Mouse (Mus musculus): ENCODE measurements at regions not wholly inside any gene's neighbourhood (a gene's known extent, or its start where the extent isn't known, plus 50 kb on each side); places are given as distances from the start of the nearest gene placed in this dataset.
"Not testable (repeated sequence)": the region's sequence is repeated elsewhere in the genome, so short reads cannot be mapped to it uniquely, and the experiment has no call there.

DNA sequence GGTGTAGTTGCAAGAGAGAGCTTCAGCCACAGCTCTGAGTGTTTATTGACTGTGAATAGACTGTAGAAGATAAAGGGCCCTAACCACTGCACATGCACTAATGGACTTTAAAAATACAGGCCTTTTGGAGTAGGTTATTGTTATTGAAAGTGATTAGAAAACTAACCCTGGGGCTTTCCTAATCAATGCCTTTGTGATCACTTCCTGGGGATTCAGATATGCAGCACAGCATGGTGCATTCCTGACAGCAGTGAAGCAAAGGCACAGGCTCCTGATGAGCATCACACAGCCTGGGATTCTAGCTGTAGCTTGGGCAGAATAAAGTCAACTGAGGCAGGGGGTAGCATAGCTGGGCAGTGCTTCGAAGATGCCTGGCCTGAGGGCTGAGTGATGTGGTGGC lies 87.3 kb downstream of the Gm11077 start:
- DNase-seq (ENCODE audit: low spot score in 2 of 2) = no peak

DNA sequence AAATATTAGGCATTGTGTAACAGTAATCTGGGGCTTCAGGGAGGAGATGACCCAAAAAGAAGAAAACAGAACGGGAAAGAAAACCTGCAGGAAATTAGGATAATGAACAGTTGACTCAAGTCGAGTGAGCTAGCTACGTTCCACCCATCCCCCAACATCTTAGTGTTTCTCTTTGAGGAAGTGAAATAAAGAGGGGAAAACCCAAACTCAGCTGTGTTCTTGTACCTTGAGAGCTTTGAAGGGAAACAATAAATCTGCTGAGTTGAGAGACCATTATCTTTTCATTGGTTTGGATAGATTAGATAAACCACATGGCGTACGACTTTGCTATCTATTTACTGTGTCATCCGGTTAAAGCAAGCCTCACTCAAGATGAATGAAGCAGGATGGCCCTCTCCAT lies 87.7 kb downstream of the Gm11077 start:
- no peak for DNase-seq (ENCODE audit: low spot score in 2 of 2)

DNA sequence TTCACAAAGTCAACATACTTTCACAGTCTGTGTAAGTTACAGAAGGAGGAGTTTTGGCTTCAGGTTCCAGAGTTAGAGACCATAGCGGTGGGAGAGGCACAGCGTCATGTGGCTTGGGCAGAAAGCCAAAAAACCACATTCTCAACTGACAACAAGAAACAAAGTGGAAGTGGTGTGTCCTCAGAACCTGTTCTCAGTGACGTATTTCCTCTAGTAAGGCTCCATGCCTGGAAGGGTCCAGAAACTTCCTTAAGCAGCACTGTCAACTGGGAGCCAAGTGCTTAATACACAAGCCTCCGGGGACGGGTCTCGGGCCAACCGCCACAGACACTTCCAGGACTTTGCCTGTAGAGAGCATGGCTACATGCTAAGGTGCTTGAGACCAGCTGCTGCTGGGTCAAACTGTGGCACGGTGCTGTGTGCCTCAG lies 90.4 kb downstream of the Gm11077 start:
- DNase-seq (ENCODE audit: low spot score in 2 of 2) = no peak

DNA sequence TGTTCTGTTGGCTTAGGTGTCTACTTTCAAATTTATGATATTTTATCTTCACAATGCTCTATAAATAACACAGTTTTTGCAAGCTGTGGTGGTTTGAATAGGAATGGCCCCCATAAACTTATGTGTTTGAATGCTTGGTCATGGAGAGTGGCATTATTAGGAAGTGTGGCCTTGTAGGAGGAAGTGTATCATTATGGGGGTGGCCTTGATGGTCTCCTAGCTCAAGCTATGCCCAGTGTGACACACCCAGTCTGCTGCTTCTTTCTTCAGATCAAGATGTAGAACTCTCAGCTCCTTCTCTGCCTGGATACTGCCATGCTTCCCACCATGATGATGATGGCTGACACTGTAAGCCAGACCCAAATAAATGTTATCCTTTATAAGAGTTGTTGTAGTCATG lies 97.4 kb downstream of the Gm11077 start:
- DNase-seq (ENCODE audit: low spot score in 2 of 2) = no peak

DNA sequence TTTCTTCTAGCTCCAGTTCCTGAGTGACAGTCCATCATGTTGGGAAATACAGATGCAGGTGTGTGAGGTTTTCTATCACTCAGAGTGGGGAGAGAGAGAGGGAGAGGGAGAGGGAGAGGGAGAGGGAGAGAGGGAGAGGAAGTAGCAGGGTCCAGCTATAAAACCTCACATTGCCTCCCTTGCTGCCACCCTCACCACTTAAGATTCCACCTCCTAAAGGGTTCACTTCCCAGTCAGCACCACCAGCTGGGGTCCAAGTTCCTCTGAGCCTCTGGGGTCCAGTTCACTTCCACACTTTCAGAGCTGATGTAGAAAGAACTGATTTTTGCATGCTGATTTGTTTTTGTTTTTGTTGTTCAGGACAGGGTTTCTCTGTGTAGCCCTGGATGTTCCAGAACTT lies 98.6 kb downstream of the Gm11077 start:
- no peak for DNase-seq (ENCODE audit: low spot score in 2 of 2)

DNA sequence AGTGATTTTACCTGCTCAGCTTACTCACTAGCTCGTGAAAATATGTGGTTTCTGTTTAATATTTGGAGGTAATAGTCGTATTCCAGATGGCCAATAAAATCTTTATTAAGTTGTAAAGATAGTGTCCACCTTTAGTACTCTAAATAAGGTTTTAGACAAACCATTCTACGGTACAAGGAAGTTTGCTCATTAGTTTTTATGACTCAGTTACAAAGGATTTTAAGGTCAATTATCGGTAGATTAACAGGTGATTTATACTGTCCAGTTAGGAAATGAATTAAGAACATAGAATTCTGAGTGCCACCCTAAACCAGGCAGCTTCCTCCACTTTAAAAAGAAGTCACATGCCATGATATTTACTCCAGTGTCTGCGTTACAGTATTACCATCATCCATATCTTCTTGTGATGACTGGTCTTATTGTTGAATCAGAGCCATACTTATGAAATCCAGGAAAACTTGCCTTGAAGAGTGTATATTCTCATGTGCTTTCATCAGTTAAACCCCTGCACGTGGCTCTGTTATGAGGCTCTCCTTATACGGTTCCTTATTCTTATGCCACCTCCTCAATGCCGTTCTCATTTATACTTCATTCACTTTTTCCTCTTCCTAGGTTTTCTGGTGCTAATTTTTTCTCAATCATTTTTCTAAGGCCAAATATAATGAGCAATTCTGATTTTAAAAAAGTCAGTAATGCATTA lies 114.4 kb downstream of the Gm11077 start:
- DNase-seq (ENCODE audit: low spot score in 2 of 2) = no peak

DNA sequence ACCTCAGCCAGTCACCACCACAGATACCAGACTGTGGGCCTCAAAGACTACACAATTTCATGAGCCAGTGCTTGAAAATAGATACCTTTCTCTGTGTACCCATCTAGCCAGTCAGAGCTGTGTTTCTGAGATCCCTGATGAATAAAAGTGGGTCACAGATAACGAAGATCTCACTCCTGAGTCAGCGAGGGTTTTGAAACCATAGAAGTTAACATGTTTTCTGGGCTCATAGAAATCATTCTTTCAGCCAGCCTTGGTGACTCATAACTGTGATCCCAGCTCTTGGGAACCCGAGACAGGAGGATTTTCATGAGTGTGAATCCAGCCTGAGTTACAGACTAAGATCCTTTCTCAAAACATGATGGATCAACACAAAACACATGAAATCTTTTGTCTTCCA lies 118.1 kb downstream of the Gm11077 start:
- DNase-seq (ENCODE audit: low spot score in 2 of 2) = no peak

DNA sequence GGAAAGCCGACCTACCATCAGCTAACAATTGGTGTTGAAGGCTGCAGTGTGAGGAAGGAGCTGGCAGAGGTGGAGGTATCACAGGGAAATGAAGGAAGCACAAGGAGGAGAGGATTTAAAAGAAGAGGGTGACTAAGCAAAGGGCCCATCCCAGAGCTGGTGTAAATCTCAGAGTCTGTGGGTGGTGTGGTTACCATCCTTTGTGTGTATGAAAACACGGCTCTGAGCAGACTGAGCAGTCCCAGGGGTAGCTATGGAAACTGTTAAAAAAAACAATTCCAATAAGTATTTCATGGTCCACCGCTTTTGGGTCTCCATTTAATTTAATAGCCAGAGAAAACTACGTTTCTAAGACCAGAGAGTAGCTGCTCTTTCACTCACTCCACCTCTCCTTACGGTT lies 123.3 kb downstream of the Gm11077 start:
- DNase-seq (ENCODE audit: low spot score in 2 of 2) = peak in 1 of 2 experiments; percentile 34

DNA sequence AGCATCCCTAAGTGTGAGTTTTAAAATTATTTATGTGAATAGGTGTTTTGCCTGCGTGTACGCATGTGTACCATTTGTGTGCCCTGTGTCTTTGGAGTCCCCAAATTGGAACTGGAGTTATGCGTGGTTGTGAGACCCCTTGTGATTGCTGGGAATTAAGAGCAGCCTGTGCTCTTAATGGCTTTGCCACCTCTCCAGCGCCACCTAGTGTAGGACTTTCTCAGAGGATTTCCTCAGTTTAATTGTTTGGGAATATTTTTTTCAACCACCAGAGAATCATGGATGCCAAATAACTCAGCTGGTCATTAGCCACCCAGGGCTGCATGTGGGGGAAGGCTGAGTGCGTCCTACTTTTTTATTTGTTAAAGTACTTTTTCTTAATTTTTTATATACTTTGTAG lies 124.4 kb downstream of the Gm11077 start:
- DNase-seq (ENCODE audit: low spot score in 2 of 2) = peak in 1 of 2 experiments; percentile 70

DNA sequence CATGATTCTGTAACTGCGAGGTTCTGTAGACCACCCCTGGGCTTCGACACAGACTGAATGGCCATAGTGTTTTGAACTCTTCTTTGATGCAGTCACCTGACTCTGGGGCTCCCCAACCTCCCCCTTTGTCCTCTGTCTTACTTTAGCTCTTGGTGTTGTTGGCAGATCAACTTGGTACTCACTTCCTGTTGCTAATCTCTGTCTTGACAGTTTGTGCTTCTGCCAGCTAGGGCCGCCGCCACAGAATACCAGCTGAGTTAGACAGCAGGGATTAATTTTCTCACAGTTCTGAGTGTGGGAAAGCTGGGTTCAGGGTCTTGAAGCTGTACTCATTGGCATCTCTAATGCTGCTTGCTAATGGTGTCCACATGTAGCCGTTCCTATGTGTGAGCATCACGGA lies 125.6 kb downstream of the Gm11077 start:
- no peak for DNase-seq (ENCODE audit: low spot score in 2 of 2)

DNA sequence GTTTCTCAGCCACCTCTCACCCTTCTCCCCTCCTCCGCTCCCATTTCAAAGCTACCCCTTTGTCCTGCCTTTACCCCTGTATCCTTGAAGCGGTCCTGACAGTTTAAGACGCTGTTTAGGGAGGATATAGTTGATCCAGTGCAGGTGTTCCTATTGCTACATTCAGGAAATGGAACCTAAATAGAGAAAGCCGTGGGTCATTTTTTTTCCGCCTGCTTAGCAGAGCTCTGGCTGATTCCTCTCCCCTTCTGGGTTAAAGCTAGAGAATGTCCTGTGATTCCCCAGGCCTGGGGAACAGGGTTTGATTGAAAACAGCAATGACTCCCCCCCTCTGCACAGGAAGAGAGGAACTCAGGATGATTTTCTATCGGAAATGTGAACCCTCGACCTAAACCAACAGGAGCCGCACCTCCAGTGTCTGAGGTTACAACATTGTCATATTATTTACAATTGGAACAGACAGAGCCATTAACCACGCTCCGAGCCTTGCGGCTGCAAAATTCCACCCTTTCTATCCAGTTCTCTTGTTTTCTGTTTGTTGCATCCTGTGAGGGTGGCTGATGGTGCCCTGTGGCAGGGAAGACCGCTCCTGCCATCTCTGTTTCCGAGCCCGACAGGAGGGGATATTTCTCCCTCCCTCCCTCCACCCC lies 127.5 kb downstream of the Gm11077 start:
- DNase-seq (ENCODE audit: low spot score in 2 of 2) = no peak

DNA sequence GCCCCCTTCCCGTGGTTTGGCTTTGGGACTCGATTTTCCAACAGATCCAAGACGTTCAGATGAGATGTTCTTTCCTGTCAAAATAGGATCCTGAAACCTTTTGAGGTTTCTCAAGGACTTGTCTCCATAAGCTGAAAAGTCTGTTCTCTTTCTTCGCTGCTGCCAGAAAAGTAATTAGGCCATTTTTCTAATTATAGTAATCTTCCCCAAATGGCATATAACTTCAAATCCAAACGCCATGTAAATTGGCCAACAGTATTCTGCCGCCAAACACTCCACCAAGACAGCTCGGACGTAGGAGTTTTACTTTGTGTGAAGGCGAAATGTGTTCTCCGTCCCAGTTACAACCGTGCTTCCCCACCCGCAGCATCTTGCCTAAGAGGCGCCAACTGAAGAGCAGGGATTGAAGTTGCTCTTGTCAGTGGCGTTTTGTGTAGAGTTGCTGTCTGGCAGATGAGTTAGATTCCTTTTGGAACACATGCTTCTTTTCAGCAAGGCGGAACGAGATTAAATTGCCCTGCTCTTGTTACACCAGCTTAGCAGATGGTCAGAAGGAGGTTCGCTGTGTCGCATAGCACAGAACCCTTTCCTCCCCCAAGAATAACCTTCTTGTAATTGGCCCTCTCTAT lies 128.1 kb downstream of the Gm11077 start:
- DNase-seq (ENCODE audit: low spot score in 2 of 2) = peak; percentile 35 to 68

DNA sequence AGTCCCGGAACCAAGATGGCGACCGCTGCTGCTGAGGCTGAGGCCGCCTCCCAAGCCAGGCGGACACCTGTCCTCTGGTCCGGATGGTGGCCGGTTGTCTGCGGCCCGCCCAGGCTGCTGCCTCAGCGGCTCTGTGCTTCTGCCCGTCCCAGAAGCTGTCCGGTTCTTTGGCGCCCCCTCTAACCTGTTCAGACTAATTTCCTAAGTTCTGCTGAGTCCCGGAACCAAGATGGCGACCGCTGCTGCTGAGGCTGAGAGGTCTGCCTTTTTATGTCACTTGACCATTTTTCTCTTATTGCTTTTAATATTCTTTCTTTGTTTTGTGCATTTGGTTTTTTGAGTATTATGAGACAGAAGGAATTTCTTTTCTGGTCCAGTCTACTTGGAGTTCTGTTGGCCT lies 140.4 kb downstream of the Gm11077 start:
- not testable (repeated sequence) for DNase-seq (ENCODE audit: low spot score in 2 of 2)

DNA sequence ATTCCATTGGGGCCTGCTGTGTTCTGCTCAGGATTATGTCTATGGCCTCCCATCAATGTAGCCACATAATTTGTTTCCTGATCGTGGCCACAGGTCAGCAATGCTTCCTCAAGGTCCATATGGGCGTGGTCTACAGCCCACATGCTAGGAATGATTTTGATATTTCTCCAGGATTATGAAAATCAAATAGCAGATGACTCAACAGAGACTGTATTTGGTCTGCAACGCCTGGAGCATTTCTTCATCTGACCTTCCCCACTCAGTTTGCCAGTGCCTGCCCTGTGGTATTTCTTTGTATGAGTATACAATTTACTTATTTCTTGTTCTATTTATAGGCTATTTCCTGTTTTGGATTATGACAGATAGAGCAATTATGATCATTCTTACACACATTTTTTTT lies 145.7 kb downstream of the Gm11077 start:
- DNase-seq (ENCODE audit: low spot score in 2 of 2) = no peak

DNA sequence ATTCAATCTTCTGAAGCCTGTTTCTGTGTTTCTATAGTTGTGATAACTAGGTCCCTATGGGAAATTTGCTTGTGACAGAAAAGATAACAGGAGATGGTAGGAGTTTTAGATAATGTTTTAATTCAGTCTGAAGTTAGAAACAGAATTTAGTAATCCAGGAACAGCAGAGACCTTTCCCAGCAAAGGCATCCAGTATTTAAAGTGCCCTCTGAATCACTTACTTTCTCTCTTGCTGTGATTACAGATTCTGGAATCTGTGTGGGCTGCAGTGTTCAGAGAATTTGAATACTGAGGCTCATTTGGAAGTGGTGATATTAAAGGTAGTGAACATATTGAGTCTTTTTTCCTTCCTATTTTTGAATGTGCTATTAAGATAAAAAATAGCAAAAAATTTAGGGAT lies 154.6 kb downstream of the Gm11077 start:
- DNase-seq (ENCODE audit: low spot score in 2 of 2) = peak in 1 of 2 experiments; percentile 13

DNA sequence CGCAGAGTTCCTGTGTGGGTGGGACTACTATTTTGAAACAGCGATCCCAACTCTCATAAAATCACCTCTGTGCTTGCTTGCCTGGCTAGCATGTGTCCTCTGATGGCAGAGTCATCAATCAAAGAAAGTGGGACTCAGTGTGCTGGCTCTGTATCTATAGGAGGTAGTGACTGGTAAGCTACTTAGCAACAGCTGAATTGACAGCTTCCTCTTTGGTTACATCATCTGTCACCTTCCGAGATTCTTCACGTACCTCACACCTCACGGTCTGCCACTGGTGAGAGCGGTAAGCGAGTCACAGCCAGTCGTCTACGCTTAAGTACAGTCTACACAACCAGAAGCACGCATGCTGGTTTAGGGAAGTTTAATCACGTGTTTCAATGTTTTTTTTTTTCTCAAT lies 159.5 kb downstream of the Gm11077 start:
- no peak for DNase-seq (ENCODE audit: low spot score in 2 of 2)

DNA sequence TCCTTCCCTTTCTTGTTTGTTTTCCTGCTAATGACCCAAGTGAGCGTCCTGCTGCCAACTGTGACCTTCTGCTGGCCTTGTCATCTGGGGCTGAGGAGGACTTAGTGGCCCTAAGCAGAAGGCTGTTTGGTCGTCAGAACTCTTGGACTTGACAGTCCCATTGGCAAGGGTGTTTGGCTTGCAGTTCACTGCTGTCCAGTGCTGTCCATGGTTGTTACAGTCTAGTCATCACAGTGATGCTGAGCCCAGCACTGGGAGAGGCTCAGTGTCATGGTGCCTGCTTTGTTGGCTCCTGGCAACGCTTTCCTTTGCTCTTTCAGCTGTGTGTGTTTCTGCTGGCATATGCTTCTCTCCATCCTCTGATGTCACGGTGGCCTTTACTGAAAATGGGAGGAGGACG lies 161.0 kb downstream of the Gm11077 start:
- DNase-seq (ENCODE audit: low spot score in 2 of 2) = no peak

DNA sequence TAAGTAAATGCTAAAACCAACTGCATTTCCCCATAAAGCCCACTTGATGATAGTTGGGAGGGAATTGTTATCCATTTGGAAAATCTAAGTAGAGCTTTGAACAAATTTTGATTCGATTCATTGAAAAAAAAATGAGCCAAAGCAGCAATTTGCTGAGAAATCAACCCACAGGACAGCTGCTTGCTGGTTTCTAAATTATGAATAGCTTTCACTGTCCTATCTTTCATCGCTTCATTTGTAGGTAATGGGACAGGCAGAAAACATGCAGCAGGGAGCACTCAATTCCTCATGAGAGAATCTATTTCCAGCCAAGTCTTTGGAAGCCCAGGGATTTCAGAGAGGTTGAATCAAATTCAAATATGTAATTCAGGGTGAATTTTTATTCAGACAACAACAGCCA lies 161.5 kb downstream of the Gm11077 start:
- DNase-seq (ENCODE audit: low spot score in 2 of 2) = no peak

DNA sequence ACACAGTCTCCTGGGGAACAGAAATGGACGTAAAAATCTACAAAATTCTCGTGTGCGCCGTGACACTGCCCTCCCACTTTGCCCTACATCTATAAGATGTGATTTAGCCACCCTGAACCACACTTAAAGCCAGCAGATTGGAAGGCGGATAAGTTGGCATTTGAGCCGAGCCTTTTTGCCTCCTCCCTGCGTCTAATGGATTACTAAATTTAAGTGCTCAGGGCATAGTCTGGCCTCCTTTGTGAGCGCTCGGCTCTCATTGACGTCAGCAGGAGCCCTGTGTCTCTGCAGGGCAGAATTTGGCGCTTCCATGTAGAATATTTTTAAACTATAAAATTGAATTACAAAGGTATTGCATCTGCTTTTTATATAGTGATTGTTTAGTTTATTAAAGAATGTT lies 165.4 kb downstream of the Gm11077 start:
- DNase-seq (ENCODE audit: low spot score in 2 of 2) = no peak

DNA sequence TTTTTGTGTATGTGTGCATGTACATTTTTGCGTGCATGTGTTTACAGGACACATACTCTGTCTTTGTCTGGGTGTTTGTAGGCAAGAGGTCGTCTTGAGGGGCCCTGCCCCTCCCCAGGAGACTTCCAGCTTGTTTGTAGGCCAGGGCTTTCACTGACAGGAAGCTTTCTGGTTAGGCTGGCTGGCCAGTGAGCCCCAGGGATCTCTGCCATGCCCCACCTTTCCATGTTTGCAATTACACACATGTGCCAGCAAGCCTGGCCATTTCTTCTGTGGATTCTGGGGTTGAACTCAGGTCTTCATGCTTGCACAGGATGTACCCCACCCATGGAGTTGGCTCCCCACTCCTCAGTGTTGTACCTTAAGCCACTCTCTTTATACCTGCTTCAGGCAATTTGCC lies 166.4 kb downstream of the Gm11077 start:
- DNase-seq (ENCODE audit: low spot score in 2 of 2) = no peak

DNA sequence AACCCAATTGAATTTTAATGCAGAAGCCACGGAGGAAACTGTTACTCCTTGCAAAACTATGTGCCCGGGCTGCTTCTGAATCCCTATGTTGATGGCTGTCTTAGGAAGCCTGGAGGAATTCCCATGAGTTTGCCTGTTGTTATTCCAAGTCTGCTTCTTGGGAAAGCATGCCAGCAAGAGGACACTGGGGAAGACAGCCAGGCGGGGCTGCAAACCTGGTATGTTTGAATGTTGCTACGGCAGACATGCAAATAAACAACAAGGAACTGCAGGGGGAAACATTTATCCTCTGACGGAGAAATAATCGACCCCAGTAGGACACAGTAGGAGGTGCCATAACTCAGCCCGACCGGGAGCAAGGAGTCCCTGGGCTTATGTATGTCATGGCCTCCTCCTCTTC lies 168.0 kb downstream of the Gm11077 start:
- DNase-seq (ENCODE audit: low spot score in 2 of 2) = no peak

DNA sequence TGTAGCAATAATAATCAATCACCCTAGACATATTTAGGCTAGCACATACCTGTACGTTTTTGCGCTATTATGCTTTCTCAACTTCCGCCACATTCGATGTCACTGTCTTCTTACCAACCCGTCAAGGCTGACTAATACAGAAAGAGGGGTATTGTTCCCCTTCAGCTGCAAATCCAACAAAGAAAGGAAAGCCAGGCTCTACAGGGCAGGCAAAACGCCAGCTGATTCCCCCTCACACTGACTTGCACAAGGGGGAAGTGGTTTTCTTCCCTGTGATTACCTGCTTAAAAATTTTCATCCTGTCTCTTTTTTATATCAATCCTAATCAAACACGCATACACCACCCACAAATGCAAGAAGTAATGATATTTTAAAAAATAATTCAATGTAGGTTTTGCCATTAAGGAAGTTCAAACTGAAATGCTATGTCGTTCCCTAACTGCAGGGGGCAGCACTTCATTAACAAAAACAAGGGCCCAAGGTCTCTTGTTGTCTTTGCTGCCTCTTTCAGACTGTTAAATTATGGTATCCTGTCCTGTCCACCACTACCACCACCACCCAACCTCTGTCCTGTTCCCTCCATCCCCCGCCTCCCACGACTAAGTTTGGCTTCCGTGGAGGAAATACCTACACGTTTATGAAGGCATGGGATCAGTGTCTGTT lies 195.4 kb downstream of the Gm11077 start:
- peak in 1 of 2 experiments; percentile 48 for DNase-seq (ENCODE audit: low spot score in 2 of 2)

DNA sequence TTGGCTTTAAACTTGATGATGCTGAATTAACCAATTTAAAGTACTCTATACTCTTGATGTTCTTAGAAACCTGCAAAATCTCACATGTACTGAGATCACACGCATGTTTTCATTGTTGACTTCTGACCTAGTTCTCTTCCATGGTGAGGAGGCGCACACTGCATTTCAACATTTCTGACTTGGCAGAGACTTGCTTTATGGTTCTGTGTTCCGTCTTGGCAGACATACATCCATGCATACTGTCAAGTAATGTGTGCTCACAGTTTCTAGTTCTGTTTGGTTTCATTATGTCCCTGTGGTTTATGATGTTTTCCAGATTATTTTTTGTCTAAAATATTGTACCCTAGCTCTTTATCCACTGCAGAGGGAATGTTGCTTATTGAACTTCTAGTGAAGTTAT lies 198.5 kb downstream of the Gm11077 start:
- DNase-seq (ENCODE audit: low spot score in 2 of 2) = no peak

Measured in left cerebral cortex, adult 9 months (tissue).